Mouse (Mus musculus) cerebellum, adult 2 months (tissue): ENCODE data around the gene Ubap2.

Experiments used
- CTCF ChIP-seq: fragments of 200-500 bp; IDR thresholded peaks from 2 replicates; pipeline ENCODE4 v1.5.1; 2011; ENCODE audit warnings: low read depth, mild to moderate bottlenecking, control low read depth, low read length, moderate library complexity, borderline replicate concordance; ENCODE audit not compliant: insufficient read depth
- POLR2A ChIP-seq: fragments of 200-500 bp; IDR thresholded peaks from 2 replicates; pipeline ENCODE4 v1.6.1; 2011; ENCODE audit warnings: low read length, control low read depth, borderline replicate concordance; ENCODE audit not compliant: insufficient read depth

- TF ChIP-seq POLR2A (no peak), CTCF (no peak)
These were observed 15.9 kb downstream of the Ubap2 start for GRCm38 (mm10) chr4:41259019-41259418.
